In genomic region chr4:150085366-150085765, GRCm38 (mm10) we compare ENCODE assay signal across 12 mouse cellular contexts. TPM values are rescaled to one million over a fixed set of nuclear protein-coding genes. Genes with fewer than 3 reads are reported as not detected.
DNase-seq lines count a peak whose midpoint lies in the region; ATAC-seq and TF ChIP-seq lines count a peak whose summit lies in the region.
"Had no signal": no experiment of that assay in that cellular context is flagged by ENCODE, and none has a peak within 500 bp of the region (broad histone marks: within the 10 kb centered on the region; RNA-seq: fewer than 3 reads in every experiment).

No protein-coding gene starts in this region.

- no peaks in the 10 kb centered on the region for H3K9me3 ChIP-seq in forebrain, postnatal 0 days (ENCODE audit: low read length)
- no peaks in the 10 kb centered on the region for H3K9me3 ChIP-seq in forebrain, embryonic 12.5 days
- no peaks in the 10 kb centered on the region for H3K9me3 ChIP-seq in hindbrain, embryonic 14.5 days (ENCODE audit: control insufficient read depth, low read length)
- H3K9me3 ChIP-seq: hindbrain, embryonic 15.5 days had no signal

- no peak for DNase-seq in forebrain, postnatal 0 days
- no peak for DNase-seq in lung, adult 2 months
- no peak for DNase-seq in lung, postnatal 14 days
- no peak for DNase-seq in Patski (ENCODE audit: low read depth, low spot score)
- DNase-seq in naive thymus-derived CD4-positive, alpha-beta T cell, adult 2 months (ENCODE audit: low read depth): peak; percentile 36
- DNase-seq in hindbrain, embryonic 14.5 days (ENCODE audit: low spot score): no peak
- DNase-seq in layer of hippocampus, postnatal 25 days (ENCODE audit: extremely low spot score in 1 of 2, low spot score in 1 of 2): no peak
- DNase-seq: kidney, postnatal 10 days; thymus, adult 2 months had no signal

- H3K27ac ChIP-seq in forebrain, postnatal 0 days (ENCODE audit: low read depth, low read length): no peak overlapping the region
- H3K27ac ChIP-seq in forebrain, embryonic 12.5 days: no peak overlapping the region
- no peak overlapping the region for H3K27ac ChIP-seq in hindbrain, embryonic 14.5 days
- H3K27ac ChIP-seq: hindbrain, embryonic 15.5 days; midbrain, embryonic 10.5 days had no signal

- H3K9ac ChIP-seq in forebrain, postnatal 0 days: no peak overlapping the region
- no peak overlapping the region for H3K9ac ChIP-seq in forebrain, embryonic 12.5 days
- H3K9ac ChIP-seq in hindbrain, embryonic 14.5 days: no peak overlapping the region
- H3K9ac ChIP-seq: hindbrain, embryonic 15.5 days had no signal

- CTCF ChIA-PET in Patski (lab: Charles Lee): no interaction called here

- in situ Hi-C loops in Patski (cut with MboI; ENCODE audit: low pct_unique_long_range_greater_than_20kb): no loop called here

- POLR2A ChIA-PET in Patski (lab: Charles Lee): interaction anchor here (0.7 kb wide), 1 partner anchor 12 kb away, joined by 5 read pairs; no protein-coding TSS in a partner anchor

- no peak overlapping the region for H3K4me3 ChIP-seq in forebrain, postnatal 0 days (ENCODE audit: low read depth, low read length)
- no peak overlapping the region for H3K4me3 ChIP-seq in forebrain, embryonic 12.5 days (replicated peaks)
- no peak overlapping the region for H3K4me3 ChIP-seq in lung, adult 2 months (replicated peaks; ENCODE audit: extremely low read depth, low read depth, low read length)
- no peak overlapping the region for H3K4me3 ChIP-seq in hindbrain, embryonic 14.5 days (replicated peaks; ENCODE audit: low read length)
- H3K4me3 ChIP-seq: hindbrain, embryonic 15.5 days; midbrain, embryonic 10.5 days had no signal

- no peak for TF ChIP-seq POLR2A in lung, adult 2 months (IDR thresholded peaks at IDR 0.05; ENCODE audit: borderline replicate concordance, extremely low read depth, low read depth, low read length)

- ATAC-seq in forebrain, postnatal 0 days: no peak
- no peak for ATAC-seq in forebrain, embryonic 12.5 days (ENCODE audit: low FRiP score)
- no peak for ATAC-seq in Patski
- no peak for ATAC-seq in hindbrain, embryonic 14.5 days (ENCODE audit: low FRiP score)

- no peaks in the 10 kb centered on the region for H3K36me3 ChIP-seq in forebrain, postnatal 0 days (ENCODE audit: insufficient read depth)
- no peaks in the 10 kb centered on the region for H3K36me3 ChIP-seq in forebrain, embryonic 12.5 days (replicated peaks)
- H3K36me3 ChIP-seq in hindbrain, embryonic 14.5 days (replicated peaks; ENCODE audit: control insufficient read depth, insufficient read depth): no peaks in the 10 kb centered on the region
- H3K36me3 ChIP-seq: hindbrain, embryonic 15.5 days; midbrain, embryonic 10.5 days had no signal

- WGBS in forebrain, postnatal 0 days: 76% methylated on average over 4 of the region's 4 CpGs
- 76% methylated on average over 4 of the region's 4 CpGs for WGBS in forebrain, embryonic 12.5 days
- 75% methylated on average over 4 of the region's 4 CpGs for WGBS in lung, adult 2 months
- 82% methylated on average over 4 of the region's 4 CpGs for WGBS in hindbrain, embryonic 14.5 days

- TF ChIP-seq CTCF in forebrain, postnatal 0 days (IDR thresholded peaks at IDR 0.05; ENCODE audit: low read depth): peak; percentile 36
- peak; percentile 28; the same call in 1 of the 2 replicates for TF ChIP-seq CTCF in lung, adult 2 months (IDR thresholded peaks at IDR 0.05; ENCODE audit: insufficient read depth, low read length)
- TF ChIP-seq CTCF in Patski (IDR thresholded peaks at IDR 0.05): peak; percentile 33

- H3K4me1 ChIP-seq in forebrain, postnatal 0 days (ENCODE audit: insufficient read depth): peaks cover 6% of the 10 kb centered on the region
- H3K4me1 ChIP-seq in forebrain, embryonic 12.5 days: peaks cover 11% of the 10 kb centered on the region; the same call in 1 of the 2 replicates
- H3K4me1 ChIP-seq in lung, adult 2 months (ENCODE audit: control insufficient read depth, insufficient read depth, low read length): peaks cover 10% of the 10 kb centered on the region; the same call in 1 of the 2 replicates
- H3K4me1 ChIP-seq in hindbrain, embryonic 14.5 days (replicated peaks; ENCODE audit: control insufficient read depth, insufficient read depth, low read length): peaks cover 8% of the 10 kb centered on the region

- H3K4me2 ChIP-seq in forebrain, postnatal 0 days (ENCODE audit: low read depth): no peak overlapping the region
- H3K4me2 ChIP-seq in forebrain, embryonic 12.5 days: no peak overlapping the region
- H3K4me2 ChIP-seq in hindbrain, embryonic 14.5 days (replicated peaks): no peak overlapping the region
- H3K4me2 ChIP-seq: hindbrain, embryonic 15.5 days had no signal

- H3K27me3 ChIP-seq in forebrain, postnatal 0 days (ENCODE audit: insufficient read depth, low read length): no peaks in the 10 kb centered on the region
- H3K27me3 ChIP-seq in forebrain, embryonic 12.5 days: peaks cover 33% of the 10 kb centered on the region
- no peaks in the 10 kb centered on the region for H3K27me3 ChIP-seq in Patski
- peaks cover 19% of the 10 kb centered on the region for H3K27me3 ChIP-seq in hindbrain, embryonic 14.5 days (ENCODE audit: control insufficient read depth, insufficient read depth, low read length)

RNA-seq across cellular contexts. Expression of gene Gpr157, which starts 1.8 kb away (rescaled TPM):
- total RNA-seq in forebrain, postnatal 0 days (2014; rRNA removed): 1.3 and 1.8 TPM in 2 replicates
- polyA plus RNA-seq in forebrain, postnatal 0 days (2015; fragmentation: Nextera tagmentation; extraction: Ambion mirVana): 0.31 TPM in 2 replicates
- polyA plus RNA-seq in forebrain, embryonic 12.5 days (2016; fragmentation: Nextera tagmentation; extraction: Ambion mirVana): 0.32 and 0.54 TPM in 2 replicates
- 3.8 and 5.0 TPM in 2 replicates for polyA plus RNA-seq in lung, adult 2 months (2012; rRNA removed)
- 0.50 TPM for polyA plus RNA-seq in Patski (2021)
- 0.33 and 0.39 TPM in 2 replicates for polyA plus RNA-seq in hindbrain, embryonic 14.5 days (2014; fragmentation: Nextera tagmentation; extraction: Ambion mirVana)
- total RNA-seq in layer of hippocampus, postnatal 25 days (2021): 1 to 10 TPM; 1.1 to 1.8 TPM

RNA-seq across cellular contexts. Expression of gene Slc2a5, which starts 33.7 kb away (rescaled TPM):
- 1.8 and 3.4 TPM in 2 replicates for total RNA-seq in forebrain, postnatal 0 days (2014; rRNA removed)
- polyA plus RNA-seq in forebrain, postnatal 0 days (2015; fragmentation: Nextera tagmentation; extraction: Ambion mirVana): 1.4 and 3.2 TPM in 2 replicates
- 1.1 and 1.3 TPM in 2 replicates for polyA plus RNA-seq in forebrain, embryonic 12.5 days (2016; fragmentation: Nextera tagmentation; extraction: Ambion mirVana)
- polyA plus RNA-seq in lung, adult 2 months (2012; rRNA removed): 0.66 and 4.5 TPM in 2 replicates
- polyA plus RNA-seq in Patski (2021): not detected
- polyA plus RNA-seq in hindbrain, embryonic 14.5 days (2014; fragmentation: Nextera tagmentation; extraction: Ambion mirVana): 2.4 and 2.8 TPM in 2 replicates
- 1 to 10 TPM; 4.9 to 5.8 TPM for total RNA-seq in layer of hippocampus, postnatal 25 days (2021)
